Mouse (Mus musculus): Measurements from ENCODE around the gene Nek9.

Gene Nek9

DNA sequence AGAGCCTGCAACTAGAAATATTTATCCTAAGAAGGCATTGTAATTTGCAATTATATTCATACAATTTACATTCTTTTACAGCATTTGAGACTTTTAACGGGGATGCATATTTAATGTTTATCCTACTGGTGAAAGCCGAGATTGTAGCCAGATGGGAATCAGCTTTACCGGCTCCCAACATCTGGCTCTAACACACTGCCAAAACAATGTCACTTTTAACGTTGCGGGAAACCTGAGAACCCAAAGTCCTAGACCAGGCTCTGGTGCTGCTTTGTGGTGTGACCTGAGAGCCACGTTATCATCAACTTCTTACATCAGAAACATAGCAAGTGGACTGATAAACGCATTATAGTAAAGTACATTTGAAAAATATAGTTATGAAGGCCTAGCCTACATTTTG, 74.2 kb downstream of the Nek9 start:
- in situ Hi-C loops (cut with MboI, MseI) = loop anchor here (10.0 kb wide), 1 partner anchor 50 kb away; the partner anchor contains the start of gene Eif2b2

DNA sequence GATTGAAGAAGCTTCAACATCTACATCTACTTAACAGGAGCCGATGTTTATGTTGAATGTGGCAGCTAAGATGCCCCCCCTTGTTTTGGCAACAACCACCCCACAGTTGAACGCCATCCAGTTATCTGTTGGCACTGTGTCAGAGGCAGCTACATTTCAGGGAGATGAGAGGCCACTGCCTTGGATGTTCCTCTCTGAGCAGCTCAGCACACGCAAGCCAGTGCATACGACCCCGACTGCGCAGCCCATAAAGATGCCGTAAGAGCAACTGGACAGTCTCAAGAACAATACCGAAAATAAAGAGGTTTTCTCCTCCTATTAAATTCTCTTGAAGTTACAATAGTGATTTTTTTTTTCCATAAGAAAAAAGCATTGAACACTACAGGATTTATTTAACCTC, 74.6 kb downstream of the Nek9 start:
- in situ Hi-C loops (cut with MboI, MseI) = loop anchor here (10.0 kb wide), 1 partner anchor 50 kb away; the partner anchor contains the start of gene Eif2b2

DNA sequence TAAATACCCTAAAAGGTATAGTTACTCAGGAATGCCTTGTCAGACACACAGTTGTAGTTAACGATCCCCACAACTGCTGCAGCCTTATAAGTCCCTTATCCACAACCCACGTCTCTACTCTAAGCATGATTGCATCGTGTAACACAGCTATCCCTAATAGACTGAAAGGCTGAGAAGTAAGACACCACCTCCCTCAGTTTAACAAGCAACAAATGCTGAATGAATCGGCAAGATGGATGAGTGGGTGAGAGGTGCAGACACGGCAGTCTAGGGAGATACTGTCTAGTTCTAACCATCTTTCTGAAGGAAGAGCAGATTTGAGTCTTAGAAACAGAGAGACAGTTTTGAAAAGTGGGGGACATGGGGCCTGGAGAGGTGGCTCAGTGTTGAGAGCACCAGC, 76.0 kb downstream of the Nek9 start:
- in situ Hi-C loops (cut with MboI, MseI) = loop anchor here (10.0 kb wide), 1 partner anchor 48 kb away; the partner anchor contains the start of gene Eif2b2

DNA sequence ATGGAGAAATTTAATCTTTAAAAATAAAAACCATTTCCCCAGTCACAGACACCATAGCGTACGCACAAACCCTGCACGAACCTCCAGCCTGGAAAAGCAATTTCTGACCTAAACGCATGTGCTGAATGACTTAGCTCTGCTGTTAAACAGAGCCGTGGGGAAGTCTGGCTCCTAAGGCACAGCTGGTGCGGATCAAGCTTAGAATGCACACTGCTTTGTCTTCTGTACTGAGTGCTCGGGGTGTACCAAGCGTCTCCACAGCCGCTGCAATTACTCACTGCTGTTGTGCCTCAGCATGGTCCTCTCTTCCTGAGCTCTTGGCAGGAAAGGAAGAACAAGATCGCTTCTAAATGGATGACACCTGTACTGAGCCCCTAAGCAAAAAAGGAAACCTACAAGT, 76.7 kb downstream of the Nek9 start:
- in situ Hi-C loops (cut with MboI, MseI) = loop anchor here (10.0 kb wide), 1 partner anchor 48 kb away; the partner anchor contains the start of gene Eif2b2

DNA sequence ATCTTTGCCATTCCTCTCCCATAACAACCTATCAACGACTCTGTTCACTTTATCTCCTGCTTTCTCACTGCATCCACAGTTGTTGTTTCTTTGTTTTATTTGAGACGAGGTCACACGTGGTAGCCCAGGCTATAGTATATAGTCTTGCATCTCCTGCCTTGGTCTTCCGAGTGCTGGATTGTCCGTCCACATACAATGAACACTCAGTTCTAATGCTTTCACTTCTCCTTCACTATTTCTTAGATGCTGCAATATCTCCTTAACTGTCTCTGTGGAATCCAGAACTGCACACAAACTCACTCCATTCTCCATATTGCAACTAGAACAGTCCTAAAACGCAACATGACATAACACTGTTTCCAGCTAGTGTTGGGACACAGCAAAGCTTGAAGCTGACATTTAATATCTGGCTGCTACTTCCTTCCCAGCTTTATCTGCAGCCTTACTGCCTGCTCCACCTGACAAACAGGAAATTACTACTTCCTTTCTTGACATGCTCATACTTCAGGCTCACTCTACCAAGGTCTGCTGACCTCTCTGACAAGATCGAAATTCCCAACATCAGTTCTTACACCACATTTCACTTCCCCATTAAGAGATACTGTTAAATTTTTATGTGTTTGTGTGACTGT, 82.0 kb downstream of the Nek9 start:
- in situ Hi-C loops (cut with MboI, MseI) = no loop called here

DNA sequence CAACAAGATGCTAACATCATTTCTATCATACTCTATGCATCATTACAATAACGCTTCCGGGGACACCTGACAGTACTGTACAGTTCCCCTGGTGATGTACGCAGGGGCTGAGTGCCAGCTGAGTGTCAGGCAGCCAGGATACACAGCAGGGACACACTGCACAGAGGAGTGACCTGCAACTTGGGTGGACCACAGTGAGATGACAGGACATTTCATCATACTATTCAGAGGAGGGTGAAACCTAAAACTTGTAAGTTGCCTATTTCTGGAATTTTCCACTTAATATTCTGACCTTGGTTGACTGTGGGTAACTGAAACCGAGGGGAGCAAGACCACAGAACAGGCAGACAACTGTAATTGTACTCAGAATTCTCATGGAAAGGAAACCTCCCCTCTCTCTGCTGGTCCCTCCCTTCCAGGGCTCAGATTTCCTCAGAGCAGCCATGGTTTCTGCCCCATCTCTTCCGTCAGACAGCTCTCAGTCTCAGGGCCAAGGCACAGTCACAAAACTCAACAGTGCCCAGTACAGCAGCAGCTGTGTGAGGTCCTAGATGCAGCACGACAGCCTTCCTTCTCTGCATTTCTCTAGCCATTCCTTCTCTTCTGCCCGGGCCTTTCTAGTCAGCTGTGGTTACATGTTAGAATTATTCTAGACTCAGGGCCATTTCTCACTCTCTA, 82.9 kb downstream of the Nek9 start:
- in situ Hi-C loops (cut with MboI, MseI) = no loop called here

DNA sequence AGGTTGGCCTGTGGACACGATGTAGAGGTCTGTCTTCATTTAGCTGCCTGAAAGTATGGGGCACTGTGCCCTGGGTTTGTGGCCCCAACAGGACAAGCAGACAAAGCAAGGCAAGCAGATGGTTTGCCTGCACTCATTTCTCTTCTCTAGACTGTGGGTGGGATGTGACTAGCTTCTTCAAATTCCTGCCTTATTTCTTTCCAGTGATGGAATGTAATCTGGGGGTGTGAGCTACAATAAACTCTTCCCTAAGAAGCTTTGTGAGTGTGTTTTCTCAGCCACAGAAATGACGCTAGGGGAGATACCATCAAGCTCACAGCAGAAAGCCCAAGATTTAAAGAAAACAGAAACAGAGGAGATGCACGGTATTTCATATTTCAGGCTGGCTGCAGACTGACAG, 87.1 kb downstream of the Nek9 start:
- in situ Hi-C loops (cut with MboI, MseI) = no loop called here
